Mouse (Mus musculus) intestine, embryonic 16.5 days (tissue): ENCODE measurements around the gene Pdzd2. TPM values are rescaled to one million over a fixed set of nuclear protein-coding genes. Genes with fewer than 3 reads are reported as not detected.

ENCODE experiments used
- ATAC-seq: fragments of 200-750 bp; cut with Nextera tagmentation; 2 replicates; pipeline ENCODE4 v1.8.0; 2017; ENCODE audit warnings: moderate TSS enrichment, moderate library complexity
- H3K27ac ChIP-seq: fragments of 300-500 bp; sonication (generic); 2 replicates; pipeline ENCODE4 v1.5.1; 2014; ENCODE audit warnings: mild to moderate bottlenecking, low read length
- H3K27me3 ChIP-seq: fragments of 300-500 bp; sonication (generic); replicated peaks from 2 replicates; pipeline ENCODE4 v1.6.1; 2014; ENCODE audit warnings: low read length, control low read depth, mixed read lengths; ENCODE audit not compliant: control insufficient read depth, insufficient read depth
- H3K36me3 ChIP-seq: fragments of 300-500 bp; sonication (generic); 2 replicates; pipeline ENCODE4 v1.6.1; 2014; ENCODE audit warnings: low read length, control low read depth; ENCODE audit not compliant: control insufficient read depth, insufficient read depth
- H3K4me1 ChIP-seq: fragments of 300-500 bp; sonication (generic); 2 replicates; pipeline ENCODE4 v1.6.1; 2014; ENCODE audit warnings: low read length, control low read depth, mixed read lengths; ENCODE audit not compliant: control insufficient read depth, insufficient read depth
- H3K4me2 ChIP-seq: fragments of 300-500 bp; sonication (generic); 2 replicates; pipeline ENCODE4 v1.6.1; 2014; ENCODE audit warnings: low read depth, low read length, control low read depth
- H3K4me3 ChIP-seq: fragments of 300-500 bp; sonication (generic); 2 replicates; pipeline ENCODE4 v1.5.1; 2014; ENCODE audit warnings: mild to moderate bottlenecking, low read length
- H3K9ac ChIP-seq: fragments of 300-500 bp; sonication (generic); 2 replicates; pipeline ENCODE4 v1.6.1; 2014; ENCODE audit warnings: low read depth, low read length
- H3K9me3 ChIP-seq: fragments of 300-500 bp; sonication (generic); 2 replicates; pipeline ENCODE4 v1.6.1; 2016; ENCODE audit warnings: low read length, control low read depth; ENCODE audit not compliant: control insufficient read depth
- WGBS: fragments of 180-500 bp; shearing (Covaris S2); extraction: QIAGEN DNeasy Blood & Tissue Kit; methylation state at CpG from one replicate; pipeline ENCODE4 v1.1.7; 2014; 5-methylcytosine and 5-hydroxymethylcytosine counted together
- polyA plus RNA-seq: library from polyadenylated mRNA; unstranded; fragments of >200 nt; fragmentation: Nextera tagmentation; extraction: Ambion mirVana; gene quantifications from 2 replicates; pipeline ENCODE4 v1.2.1, GENCODE M21; 2015

Gene Pdzd2
- polyA plus RNA-seq, 1 experiment from 2014 or later: 9.1 TPM

DNA sequence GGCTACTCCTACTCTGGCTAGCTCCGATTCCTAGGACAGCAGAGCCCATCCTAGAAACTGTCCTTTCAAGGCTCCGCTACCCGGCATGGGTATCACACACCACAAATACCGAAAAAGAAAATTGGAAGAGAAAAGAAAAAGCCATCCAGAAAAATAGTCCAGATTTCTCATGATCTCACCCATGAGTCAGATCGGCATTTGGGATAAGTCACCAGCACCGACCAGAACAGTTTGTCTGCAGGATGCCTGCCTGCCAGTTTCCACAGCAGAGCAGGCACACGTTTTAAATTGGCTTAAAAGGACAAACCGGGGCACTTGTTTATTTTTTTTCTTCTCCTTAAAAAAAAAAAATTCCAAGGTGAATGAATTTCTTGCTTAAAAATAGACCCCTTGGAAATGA lies 22.8 kb downstream of the Pdzd2 start:
- H3K4me1 ChIP-seq: no peaks in the 10 kb centered on the region
- WGBS: 75% methylated on average over 8 of the region's 8 CpGs
- no peak overlapping the region for H3K4me2 ChIP-seq
- no peak overlapping the region for H3K9ac ChIP-seq
- H3K27me3 ChIP-seq: no peaks in the 10 kb centered on the region
- no peak overlapping the region for H3K27ac ChIP-seq
- no peaks in the 10 kb centered on the region for H3K36me3 ChIP-seq
- no peak for ATAC-seq
- no peak overlapping the region for H3K4me3 ChIP-seq
- no peaks in the 10 kb centered on the region for H3K9me3 ChIP-seq

DNA sequence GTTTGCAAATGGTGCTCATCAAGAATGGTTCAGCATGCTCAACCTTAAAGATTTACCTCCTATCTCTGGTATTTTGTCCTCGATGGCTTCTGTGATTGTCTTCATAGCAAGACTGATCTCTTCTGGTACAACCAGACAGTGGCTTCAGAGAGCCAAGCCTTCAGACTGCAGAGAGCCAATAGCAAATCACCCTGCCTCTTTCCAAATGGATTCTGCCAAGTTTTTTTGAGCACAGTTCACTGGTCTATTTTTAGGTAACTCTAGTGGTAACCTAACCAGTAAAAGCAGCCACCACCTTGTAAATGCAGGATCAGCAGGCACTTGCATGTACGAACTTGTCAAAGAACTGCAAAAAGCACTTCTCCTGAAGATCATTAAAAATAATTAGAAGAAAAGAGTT lies 25.4 kb downstream of the Pdzd2 start:
- no peak overlapping the region for H3K27ac ChIP-seq
- no peaks in the 10 kb centered on the region for H3K27me3 ChIP-seq
- H3K4me3 ChIP-seq: no peak overlapping the region
- H3K4me2 ChIP-seq: no peak overlapping the region
- no peak overlapping the region for H3K9ac ChIP-seq
- no peaks in the 10 kb centered on the region for H3K4me1 ChIP-seq
- WGBS: 70% methylated on average over 2 of the region's 2 CpGs
- H3K9me3 ChIP-seq: no peaks in the 10 kb centered on the region
- no peaks in the 10 kb centered on the region for H3K36me3 ChIP-seq
- no peak for ATAC-seq

DNA sequence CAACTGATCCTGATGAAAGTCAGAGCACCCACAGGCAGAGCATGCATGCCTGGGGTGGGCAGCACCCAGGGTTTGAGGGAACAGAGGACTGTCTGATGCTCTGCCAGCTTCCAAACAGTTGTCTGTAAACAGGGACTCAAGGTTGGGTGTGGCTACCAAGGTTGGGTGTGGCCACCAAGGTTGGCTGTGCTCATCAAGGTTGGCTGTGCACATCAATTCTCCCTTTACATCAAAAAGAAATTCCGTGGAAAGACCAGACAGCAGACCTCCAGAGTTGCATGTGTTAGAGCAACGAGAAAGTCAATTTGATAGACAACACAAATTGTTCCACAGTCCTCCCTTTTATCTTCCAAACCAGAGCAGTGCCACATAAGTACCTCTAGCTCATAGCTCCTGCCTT lies 26.5 kb downstream of the Pdzd2 start:
- H3K27me3 ChIP-seq: no peaks in the 10 kb centered on the region
- WGBS: 77% methylated on average over 2 of the region's 2 CpGs
- no peak for ATAC-seq
- no peak overlapping the region for H3K4me2 ChIP-seq
- no peak overlapping the region for H3K4me3 ChIP-seq
- no peak overlapping the region for H3K9ac ChIP-seq
- no peaks in the 10 kb centered on the region for H3K9me3 ChIP-seq
- no peak overlapping the region for H3K27ac ChIP-seq
- no peaks in the 10 kb centered on the region for H3K4me1 ChIP-seq
- H3K36me3 ChIP-seq: no peaks in the 10 kb centered on the region

DNA sequence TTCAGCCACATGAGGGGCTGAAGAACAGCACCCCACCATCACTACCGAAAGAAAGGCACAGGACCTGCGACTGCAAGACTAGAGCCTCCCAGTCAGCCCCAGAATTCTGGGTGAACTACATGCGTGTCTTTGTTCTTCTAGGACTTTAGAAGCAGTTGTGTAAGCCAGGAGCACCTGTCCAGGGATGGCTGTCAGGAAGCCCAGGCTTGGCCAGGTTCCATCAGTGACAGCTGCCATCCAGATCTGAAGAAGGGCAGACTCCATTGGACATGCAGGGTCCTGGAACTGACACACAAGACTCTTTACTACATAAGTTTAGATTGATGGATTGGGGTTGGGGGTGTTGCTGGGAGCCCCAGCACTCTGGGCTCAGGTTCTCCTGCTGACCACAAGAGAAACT lies 29.7 kb downstream of the Pdzd2 start:
- no peak overlapping the region for H3K9ac ChIP-seq
- H3K27me3 ChIP-seq: no peaks in the 10 kb centered on the region
- WGBS: 93% methylated on average over 3 of the region's 3 CpGs
- no peaks in the 10 kb centered on the region for H3K36me3 ChIP-seq
- no peaks in the 10 kb centered on the region for H3K4me1 ChIP-seq
- H3K27ac ChIP-seq: no peak overlapping the region
- H3K4me3 ChIP-seq: no peak overlapping the region
- ATAC-seq: no peak
- no peak overlapping the region for H3K4me2 ChIP-seq
- no peaks in the 10 kb centered on the region for H3K9me3 ChIP-seq

DNA sequence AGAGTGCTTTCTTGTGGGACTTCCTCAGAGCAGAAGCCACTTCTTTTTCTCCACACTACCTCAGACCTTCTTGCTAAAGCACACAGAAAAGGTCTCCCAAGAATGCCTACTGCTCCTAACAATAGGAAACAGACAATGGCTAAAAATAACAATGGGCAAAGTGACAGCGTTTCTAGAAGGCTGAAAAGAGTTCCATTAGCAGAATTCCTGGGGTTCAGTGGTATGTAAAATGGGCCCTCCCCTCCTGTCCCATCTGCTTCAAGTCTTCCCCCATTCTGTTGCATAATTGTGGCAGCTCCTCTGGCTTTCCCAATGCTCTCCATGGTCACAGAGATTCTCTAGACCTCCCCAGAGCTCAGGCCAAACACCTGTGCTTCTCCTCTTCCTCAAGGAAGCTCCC lies 31.4 kb downstream of the Pdzd2 start:
- H3K27ac ChIP-seq: no peak overlapping the region
- no peaks in the 10 kb centered on the region for H3K27me3 ChIP-seq
- 12% methylated on average over 1 of the region's 1 CpGs for WGBS
- H3K4me2 ChIP-seq: no peak overlapping the region
- H3K4me3 ChIP-seq: no peak overlapping the region
- no peak for ATAC-seq
- H3K9me3 ChIP-seq: no peaks in the 10 kb centered on the region
- H3K4me1 ChIP-seq: no peaks in the 10 kb centered on the region
- no peaks in the 10 kb centered on the region for H3K36me3 ChIP-seq
- H3K9ac ChIP-seq: no peak overlapping the region

DNA sequence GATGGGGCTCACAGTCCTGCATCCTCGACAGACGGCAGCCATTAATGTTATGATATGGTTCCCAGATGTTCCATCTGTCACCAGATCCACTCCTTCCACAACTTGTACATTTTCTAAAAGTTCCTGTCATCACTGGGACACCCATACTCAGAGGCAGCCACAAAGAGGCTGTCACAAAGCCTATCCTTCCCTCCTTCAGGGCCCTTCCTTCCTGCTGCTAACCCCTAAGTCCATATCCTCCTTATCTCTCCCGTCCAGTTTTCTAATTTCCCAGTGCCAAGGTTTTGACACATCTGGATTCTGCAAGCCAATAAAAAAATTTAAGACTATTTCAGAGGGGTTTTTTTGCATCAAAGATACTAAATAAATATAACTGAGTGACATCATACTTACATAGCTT lies 32.8 kb downstream of the Pdzd2 start:
- no peaks in the 10 kb centered on the region for H3K27me3 ChIP-seq

DNA sequence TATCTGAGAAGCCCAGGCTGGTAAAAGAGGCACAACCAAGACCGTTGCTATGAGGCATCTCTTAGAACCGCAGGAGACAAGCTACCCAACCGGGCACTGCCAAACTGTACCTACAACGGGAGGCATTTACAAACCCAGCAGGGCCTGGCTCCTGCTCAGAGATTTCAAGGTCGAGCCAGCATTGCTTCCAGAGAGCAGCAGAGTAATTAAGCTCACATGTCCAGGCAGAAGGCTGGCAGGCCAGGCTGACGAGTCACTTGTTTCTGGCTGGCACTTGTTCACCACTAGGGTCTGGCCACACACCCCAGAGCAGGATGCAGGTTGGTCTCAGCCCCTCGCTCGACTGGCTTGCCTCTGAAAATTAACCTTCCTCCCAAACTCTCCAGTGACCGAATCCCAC lies 39.4 kb downstream of the Pdzd2 start:
- WGBS: 57% methylated on average over 9 of the region's 9 CpGs
- Histone ChIP-seq H3K4me3 (no peak overlapping the region), H3K9ac (no peak overlapping the region), H3K36me3 (no peaks in the 10 kb centered on the region), H3K4me2 (no peak overlapping the region), H3K4me1 (no peaks in the 10 kb centered on the region), H3K9me3 (no peaks in the 10 kb centered on the region), H3K27me3 (no peaks in the 10 kb centered on the region), H3K27ac (no peak overlapping the region)
- no peak for ATAC-seq

More for the DNA sequence above, 32.8 kb downstream of the Pdzd2 start:
- H3K27ac ChIP-seq: no peak overlapping the region
- H3K36me3 ChIP-seq: no peaks in the 10 kb centered on the region
- no peak overlapping the region for H3K4me3 ChIP-seq
- WGBS: 72% methylated on average over 3 of the region's 3 CpGs
- no peaks in the 10 kb centered on the region for H3K9me3 ChIP-seq
- no peak for ATAC-seq
- H3K4me2 ChIP-seq: no peak overlapping the region
- no peaks in the 10 kb centered on the region for H3K4me1 ChIP-seq
- no peak overlapping the region for H3K9ac ChIP-seq

DNA sequence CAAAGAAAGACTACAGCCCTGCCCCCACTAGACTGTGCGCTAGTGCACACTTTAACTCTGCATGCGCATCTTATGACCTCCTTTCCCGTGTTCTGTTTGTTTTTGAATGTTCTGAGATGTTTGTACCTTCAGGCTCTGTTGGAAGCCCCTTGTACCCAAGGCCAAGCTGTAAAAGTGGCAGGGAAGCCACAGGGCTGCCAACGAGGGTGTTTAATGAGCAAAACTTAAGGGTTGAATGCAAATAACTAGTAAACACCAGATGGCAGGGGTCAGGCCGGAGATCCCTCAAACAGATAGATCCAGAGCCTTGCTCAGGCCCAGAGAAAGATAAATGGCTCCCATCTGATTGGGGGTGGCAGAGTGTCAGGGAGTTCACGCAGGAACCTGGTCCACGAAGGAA lies 42.0 kb downstream of the Pdzd2 start:
- no peaks in the 10 kb centered on the region for H3K4me1 ChIP-seq
- no peak for ATAC-seq
- WGBS: 51% methylated on average over 7 of the region's 7 CpGs
- no peaks in the 10 kb centered on the region for H3K36me3 ChIP-seq
- no peaks in the 10 kb centered on the region for H3K27me3 ChIP-seq
- H3K4me2 ChIP-seq: no peak overlapping the region
- H3K9ac ChIP-seq: no peak overlapping the region
- no peaks in the 10 kb centered on the region; the same call in 1 of the 2 replicates for H3K9me3 ChIP-seq
- H3K27ac ChIP-seq: no peak overlapping the region
- H3K4me3 ChIP-seq: no peak overlapping the region

DNA sequence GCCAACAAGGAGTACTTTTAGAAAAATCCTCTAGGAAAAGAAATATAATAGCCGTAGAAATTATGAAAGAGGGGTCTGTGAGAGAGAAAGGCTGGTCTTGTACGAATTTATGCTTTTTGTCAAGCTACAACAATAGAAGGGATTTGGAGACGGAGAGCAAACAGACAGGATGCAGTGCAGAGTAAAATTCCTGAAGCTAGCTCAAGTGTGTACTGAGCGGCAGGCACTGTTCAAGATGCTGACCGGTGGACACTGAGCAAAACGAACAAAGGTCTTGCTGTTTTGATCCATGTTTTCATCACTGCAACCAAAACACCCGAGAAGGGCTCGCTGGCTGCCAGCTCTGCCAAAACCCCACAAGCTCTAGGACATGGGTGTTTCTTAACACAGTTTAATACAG lies 42.8 kb downstream of the Pdzd2 start:
- Histone ChIP-seq H3K27ac (no peak overlapping the region), H3K9me3 (no peaks in the 10 kb centered on the region; the same call in 1 of the 2 replicates), H3K4me1 (no peaks in the 10 kb centered on the region), H3K9ac (no peak overlapping the region), H3K4me2 (no peak overlapping the region), H3K27me3 (no peaks in the 10 kb centered on the region), H3K36me3 (no peaks in the 10 kb centered on the region), H3K4me3 (no peak overlapping the region)
- no peak for ATAC-seq
- 70% methylated on average over 8 of the region's 8 CpGs for WGBS

DNA sequence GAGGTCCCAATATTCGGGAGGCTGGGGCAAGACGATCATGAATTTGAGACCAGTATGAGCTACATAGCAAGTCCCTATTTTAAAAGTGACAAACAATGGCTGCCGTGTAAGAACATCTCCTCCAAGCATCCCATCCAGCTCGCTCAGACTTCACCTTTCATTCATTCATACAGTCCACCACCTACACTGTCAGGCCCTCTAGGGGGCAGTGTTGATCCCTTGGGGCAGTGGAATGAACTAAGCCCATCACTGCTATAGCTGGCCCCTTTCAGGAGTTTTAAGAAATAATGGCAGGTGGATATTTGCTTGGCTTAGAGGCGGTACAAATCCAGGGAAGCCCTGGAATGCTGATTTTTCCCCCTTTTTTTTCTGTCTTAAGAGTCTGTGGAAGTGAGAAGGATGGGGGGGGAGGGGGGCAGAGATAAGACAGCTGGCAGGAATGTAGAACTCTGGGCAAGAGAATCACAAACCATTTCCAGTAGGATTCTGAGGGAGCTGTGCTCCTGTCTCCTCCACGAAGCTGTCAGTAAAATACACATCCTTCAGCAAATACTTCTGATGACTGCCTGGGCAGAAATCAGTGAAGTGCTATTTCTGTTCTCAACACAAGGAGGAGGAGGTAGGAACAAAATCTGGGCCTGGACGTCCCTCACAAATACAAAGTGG lies 49.9 kb downstream of the Pdzd2 start:
- Histone ChIP-seq H3K9me3 (no peaks in the 10 kb centered on the region; the same call in 1 of the 2 replicates), H3K36me3 (no peaks in the 10 kb centered on the region), H3K4me1 (no peaks in the 10 kb centered on the region), H3K9ac (no peak overlapping the region), H3K4me3 (no peak overlapping the region), H3K27ac (no peak overlapping the region), H3K27me3 (no peaks in the 10 kb centered on the region), H3K4me2 (no peak overlapping the region)
- WGBS: 82% methylated on average over 7 of the region's 7 CpGs
- ATAC-seq: no peak
